Mouse (Mus musculus) testis, adult 2 months (tissue): ENCODE results near the gene Chn2. TPM values are rescaled to one million over a fixed set of nuclear protein-coding genes. Genes with fewer than 3 reads are reported as not detected.

Experiments used
- H3K27ac ChIP-seq: fragments of 200-500 bp; 2 replicates; pipeline ENCODE4 v1.5.1; 2012; ENCODE audit warnings: low read depth, low read length; ENCODE audit not compliant: control insufficient read depth, insufficient read depth
- H3K27me3 ChIP-seq: fragments of 200-500 bp; 2 replicates; pipeline ENCODE4 v1.6.1; 2012; ENCODE audit warnings: mild to moderate bottlenecking, low read length, moderate library complexity; ENCODE audit not compliant: control insufficient read depth, insufficient read depth
- H3K36me3 ChIP-seq: fragments of 200-500 bp; 2 replicates; pipeline ENCODE4 v1.6.1; 2012; ENCODE audit warnings: mild to moderate bottlenecking, low read length; ENCODE audit not compliant: control insufficient read depth, insufficient read depth
- H3K4me1 ChIP-seq: fragments of 200-500 bp; 2 replicates; pipeline ENCODE4 v1.6.1; 2012; ENCODE audit warnings: low read length; ENCODE audit not compliant: control insufficient read depth, insufficient read depth
- H3K4me3 ChIP-seq: fragments of 200-500 bp; 2 replicates; pipeline ENCODE4 v1.5.1; 2012; ENCODE audit warnings: low read depth, mild to moderate bottlenecking, low read length, moderate library complexity, mixed read lengths; ENCODE audit not compliant: control insufficient read depth
- CTCF ChIP-seq: fragments of 200-500 bp; IDR thresholded peaks from 2 replicates; pipeline ENCODE4 v1.5.1; 2012; ENCODE audit warnings: low read depth, mild to moderate bottlenecking, inconsistent platforms, low read length, moderate library complexity; ENCODE audit not compliant: control insufficient read depth, insufficient read depth, insufficient replicate concordance
- POLR2A ChIP-seq: fragments of 200-500 bp; IDR thresholded peaks from 2 replicates; pipeline ENCODE4 v1.6.1; 2012; ENCODE audit warnings: low read depth, mild to moderate bottlenecking, inconsistent platforms, low read length, moderate library complexity; ENCODE audit not compliant: control insufficient read depth
- polyA plus RNA-seq: library from polyadenylated mRNA; depleted of rRNA; stranded (reverse); fragments of >200 nt; gene quantifications from 2 replicates; pipeline ENCODE4 v1.2.3, GENCODE M21; 2012

Chn2 gene
- polyA plus RNA-seq, 1 experiment, result 637 TPM

DNA sequence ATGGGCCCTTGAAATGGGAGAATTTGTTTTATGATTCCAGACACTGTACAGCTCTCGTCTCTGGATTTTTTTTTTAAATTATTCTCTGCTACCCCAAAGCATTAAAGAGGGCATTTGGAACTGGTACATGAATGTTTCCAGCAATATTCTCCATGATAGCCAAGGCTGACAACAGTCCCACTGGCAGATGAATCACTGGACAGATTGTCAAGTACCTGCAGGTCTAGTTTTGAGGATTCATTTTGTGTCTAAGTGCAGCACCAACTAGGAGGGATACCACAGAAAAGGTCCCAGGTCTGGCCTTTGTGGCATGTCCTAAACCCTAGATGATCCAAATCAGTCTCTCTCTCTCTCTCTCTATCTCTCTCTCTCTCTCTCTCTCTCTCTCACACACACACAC lies 89.3 kb downstream of the Chn2 start:
- Histone ChIP-seq H3K27me3 (no peaks in the 10 kb centered on the region), H3K4me3 (no peak overlapping the region), H3K27ac (no peak overlapping the region), H3K4me1 (no peaks in the 10 kb centered on the region), H3K36me3 (no peaks in the 10 kb centered on the region)
- TF ChIP-seq CTCF, result no peak
- no peak for TF ChIP-seq POLR2A

DNA sequence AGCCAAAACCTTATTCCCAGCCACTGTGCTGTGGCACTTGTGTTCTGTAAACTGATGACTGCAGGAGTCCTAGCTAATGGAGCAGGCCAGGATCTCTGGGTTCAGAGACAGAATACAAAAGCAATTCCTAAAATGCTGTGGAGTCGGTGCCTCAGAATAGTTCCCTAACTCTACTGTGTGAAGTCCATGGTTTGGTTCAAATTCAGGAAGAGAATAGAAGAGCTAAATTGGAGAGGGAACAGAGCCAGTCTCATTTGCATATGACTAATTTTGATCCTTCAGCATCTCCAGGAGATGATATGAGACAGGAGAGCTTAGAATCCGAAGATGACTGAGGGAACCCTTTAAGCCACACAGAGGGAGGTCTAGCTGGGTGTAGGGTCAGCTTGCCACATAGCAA lies 90.2 kb downstream of the Chn2 start:
- Histone ChIP-seq H3K27me3 (no peaks in the 10 kb centered on the region), H3K4me3 (no peak overlapping the region), H3K27ac (no peak overlapping the region), H3K36me3 (no peaks in the 10 kb centered on the region), H3K4me1 (no peaks in the 10 kb centered on the region)
- no peak for TF ChIP-seq CTCF
- no peak for TF ChIP-seq POLR2A

DNA sequence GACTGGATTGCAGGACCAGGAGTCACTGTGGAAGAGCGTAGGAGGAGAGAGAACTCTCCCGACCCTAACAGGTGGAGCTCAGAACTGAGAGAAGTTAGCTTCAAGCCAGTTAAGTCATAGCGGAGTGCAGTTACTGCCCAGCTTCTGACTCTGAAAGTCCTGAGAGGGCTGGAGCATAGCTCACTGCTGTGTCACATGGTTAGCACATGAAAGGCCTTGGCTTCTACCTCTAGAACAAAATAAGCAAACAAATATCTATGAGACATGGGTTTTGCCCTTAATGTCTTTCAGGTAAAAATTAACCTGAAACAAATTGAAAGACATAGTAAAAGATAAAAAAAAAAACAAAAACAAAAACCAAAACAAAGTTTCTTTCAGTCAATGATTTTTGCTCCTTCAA lies 91.5 kb downstream of the Chn2 start:
- TF ChIP-seq POLR2A (no peak), CTCF (no peak)

DNA sequence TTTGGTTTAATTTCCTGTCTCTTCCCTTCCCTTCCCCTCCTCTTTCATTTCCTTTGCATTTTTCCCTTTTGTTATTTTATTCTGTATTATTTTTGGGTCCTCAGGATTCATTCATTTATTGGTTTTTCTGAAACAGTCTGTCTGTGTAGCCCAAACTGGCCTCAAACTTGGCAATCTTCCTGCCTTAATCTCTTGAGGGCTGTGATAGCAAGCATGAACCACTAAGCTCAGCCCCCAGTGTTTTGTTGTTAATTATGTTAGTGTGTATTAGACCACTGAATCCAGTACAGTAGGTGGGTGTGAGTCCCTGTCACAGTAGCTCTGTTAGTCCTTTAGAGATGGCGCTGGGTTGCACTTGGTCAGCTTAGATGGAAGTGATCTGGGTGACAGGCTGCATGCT lies 93.2 kb downstream of the Chn2 start:
- TF ChIP-seq POLR2A (no peak), CTCF (no peak)
- no peak overlapping the region for H3K4me3 ChIP-seq

More for the DNA sequence above, 91.5 kb downstream of the Chn2 start:
- H3K27me3 ChIP-seq, result no peaks in the 10 kb centered on the region
- H3K4me1 ChIP-seq, result no peaks in the 10 kb centered on the region
- H3K27ac ChIP-seq, result no peak overlapping the region
- no peaks in the 10 kb centered on the region for H3K36me3 ChIP-seq
- H3K4me3 ChIP-seq, result no peak overlapping the region

DNA sequence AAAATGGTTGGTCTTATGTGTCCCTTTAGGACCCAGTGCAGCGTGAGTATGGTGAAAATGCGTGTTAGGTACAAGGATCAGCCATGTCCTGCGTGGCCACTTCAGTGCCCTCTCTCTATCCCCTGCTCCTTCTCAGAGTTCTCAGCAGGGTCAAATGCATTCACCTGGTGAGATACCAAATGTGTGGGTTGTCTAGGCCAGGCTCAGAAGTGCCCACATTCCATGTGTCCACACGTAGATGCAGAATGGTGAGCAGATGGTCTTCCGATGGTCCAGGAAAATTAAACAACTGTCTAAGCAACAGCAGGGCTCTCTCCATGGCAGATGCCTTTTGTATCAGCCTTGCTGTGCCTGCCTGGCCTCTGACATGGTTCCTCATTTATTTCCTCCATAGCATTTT lies 93.9 kb downstream of the Chn2 start:
- no peaks in the 10 kb centered on the region for H3K4me1 ChIP-seq
- H3K27me3 ChIP-seq, result no peaks in the 10 kb centered on the region
- H3K36me3 ChIP-seq, result no peaks in the 10 kb centered on the region
- no peak overlapping the region for H3K4me3 ChIP-seq
- no peak for TF ChIP-seq POLR2A
- TF ChIP-seq CTCF, result no peak
- H3K27ac ChIP-seq, result no peak overlapping the region

More for the DNA sequence above, 93.2 kb downstream of the Chn2 start:
- Histone ChIP-seq H3K27ac (no peak overlapping the region), H3K36me3 (no peaks in the 10 kb centered on the region), H3K27me3 (no peaks in the 10 kb centered on the region), H3K4me1 (no peaks in the 10 kb centered on the region)

DNA sequence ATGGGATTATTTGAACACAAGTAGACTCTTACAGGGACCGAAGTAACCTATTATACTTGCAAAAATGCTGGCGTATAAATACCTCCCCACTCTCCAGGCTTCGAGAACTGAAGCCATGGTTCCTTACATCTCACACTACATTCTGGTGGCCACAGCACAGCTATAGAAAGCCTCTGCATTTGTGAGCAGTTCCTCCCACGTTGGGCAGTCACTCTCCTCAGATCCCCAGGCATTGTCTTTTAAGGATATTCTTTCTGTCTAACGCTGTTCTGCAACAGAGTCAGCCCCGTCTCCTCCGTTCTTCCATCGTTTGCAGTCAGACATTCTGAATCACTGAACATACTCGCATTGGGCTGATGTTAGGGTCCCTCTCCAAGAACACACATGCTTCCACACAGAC lies 98.8 kb downstream of the Chn2 start:
- H3K36me3 ChIP-seq, result no peaks in the 10 kb centered on the region
- no peaks in the 10 kb centered on the region for H3K27me3 ChIP-seq
- TF ChIP-seq CTCF (no peak), POLR2A (no peak)
- H3K4me1 ChIP-seq, result no peaks in the 10 kb centered on the region
- no peak overlapping the region for H3K27ac ChIP-seq
- H3K4me3 ChIP-seq, result no peak overlapping the region

DNA sequence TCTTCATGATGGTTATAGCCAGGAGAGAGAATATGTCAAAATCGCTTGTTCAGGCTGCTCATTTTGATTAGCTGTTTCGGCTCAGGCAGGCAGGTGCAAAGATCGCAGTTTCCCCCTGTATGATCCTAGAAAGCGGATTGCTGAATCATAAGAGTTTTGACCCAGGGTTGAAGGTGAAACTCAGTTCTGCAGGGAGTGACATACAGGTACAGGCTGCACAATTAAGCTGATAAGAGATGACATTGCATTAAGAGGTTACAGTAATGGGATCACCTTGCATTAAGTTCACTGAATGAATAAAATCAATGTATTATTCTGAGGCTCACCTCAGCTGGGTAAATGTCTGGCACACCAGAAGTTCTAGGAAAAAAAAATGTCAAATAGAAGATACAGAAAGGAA lies 101.1 kb downstream of the Chn2 start:
- Histone ChIP-seq H3K27ac (no peak overlapping the region), H3K4me3 (no peak overlapping the region), H3K4me1 (no peaks in the 10 kb centered on the region), H3K36me3 (no peaks in the 10 kb centered on the region), H3K27me3 (no peaks in the 10 kb centered on the region)
- TF ChIP-seq POLR2A, result no peak
- no peak for TF ChIP-seq CTCF

DNA sequence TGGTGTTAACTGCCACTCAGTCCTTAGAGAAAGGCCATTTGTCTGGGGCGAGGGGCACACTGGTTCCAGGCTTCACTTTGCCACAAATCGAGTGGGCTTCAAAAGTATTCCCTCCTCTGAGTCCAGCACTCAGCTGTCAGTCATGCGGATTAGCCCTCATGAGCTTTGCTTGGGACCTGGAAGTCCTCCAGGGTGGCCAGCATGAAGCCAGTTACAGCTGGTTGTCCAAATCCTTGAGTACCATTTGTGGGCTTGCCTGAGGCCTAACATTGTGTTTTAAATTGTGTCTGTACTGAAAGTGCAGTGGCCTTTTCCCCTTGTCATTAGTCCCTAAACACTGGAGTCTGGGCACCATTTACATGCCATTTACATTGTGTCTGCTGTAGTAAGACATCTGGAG lies 101.8 kb downstream of the Chn2 start:
- no peak overlapping the region for H3K4me3 ChIP-seq
- TF ChIP-seq POLR2A (no peak), CTCF (no peak)
- no peak overlapping the region for H3K27ac ChIP-seq
- H3K27me3 ChIP-seq, result no peaks in the 10 kb centered on the region
- H3K4me1 ChIP-seq, result no peaks in the 10 kb centered on the region
- no peaks in the 10 kb centered on the region for H3K36me3 ChIP-seq
